Mouse (Mus musculus) heart, adult 2 months (tissue): Measurements from ENCODE around the gene Bco2. TPM values are rescaled to one million over a fixed set of nuclear protein-coding genes. Genes with fewer than 3 reads are reported as not detected.
A peak's percentile ranks its signal among the peaks of the same experiment; 100 is the strongest.

Source experiments
- DNase-seq, 2 experiments: peaks; one replicate each; pipeline ENCODE4 v3.0.0; 2021
- H3K27ac ChIP-seq: fragments of 200-600 bp; 2 replicates; pipeline ENCODE4 v1.8.1; 2022
- H3K27me3 ChIP-seq: fragments of 200-500 bp; 2 replicates; pipeline ENCODE4 v1.6.1; 2012; ENCODE audit warnings: mild to moderate bottlenecking, low read length, inconsistent platforms, mixed read lengths; ENCODE audit not compliant: control insufficient read depth, insufficient read depth
- H3K36me3 ChIP-seq: fragments of 200-500 bp; 2 replicates; pipeline ENCODE4 v1.6.1; 2012; ENCODE audit warnings: low read length, inconsistent platforms; ENCODE audit not compliant: control insufficient read depth, insufficient read depth
- H3K4me1 ChIP-seq: fragments of 200-500 bp; 2 replicates; pipeline ENCODE4 v1.6.1; 2011; ENCODE audit warnings: low read length; ENCODE audit not compliant: control insufficient read depth, insufficient read depth
- H3K4me3 ChIP-seq: fragments of 200-600 bp; 2 replicates; pipeline ENCODE4 v1.8.1; 2022
- H3K79me2 ChIP-seq: fragments of 200-500 bp; replicated peaks from 2 replicates; pipeline ENCODE4 v1.6.1; 2012; ENCODE audit warnings: mild to moderate bottlenecking, inconsistent platforms, low read length, moderate library complexity, mixed read lengths; ENCODE audit not compliant: control insufficient read depth, insufficient read depth
- H3K9ac ChIP-seq: fragments of 200-500 bp; 2 replicates; pipeline ENCODE4 v1.6.1; 2012; ENCODE audit warnings: low read depth, mild to moderate bottlenecking, control low read depth, inconsistent platforms, low read length, mixed read lengths
- CTCF ChIP-seq: fragments of 200-600 bp; IDR thresholded peaks from 2 replicates; pipeline ENCODE4 v1.8.1; 2022; ENCODE audit warnings: antibody characterized with exemption, mild to moderate bottlenecking, moderate library complexity
- EP300 ChIP-seq: fragments of 200-500 bp; IDR thresholded peaks from 2 replicates; pipeline ENCODE4 v1.6.1; 2011; ENCODE audit warnings: low read depth, low read length, control low read depth; ENCODE audit not compliant: insufficient read depth
- POLR2A ChIP-seq: fragments of 200-500 bp; IDR thresholded peaks from 2 replicates; pipeline ENCODE4 v1.6.1; 2011; ENCODE audit warnings: mild to moderate bottlenecking, low read depth, low read length, control low read depth; ENCODE audit not compliant: insufficient read depth
- WGBS: fragments of 180-500 bp; shearing (Covaris S2); methylation state at CpG from one replicate; pipeline ENCODE4 v1.1.7; 2018; 5-methylcytosine and 5-hydroxymethylcytosine counted together
- intact Hi-C: fragments of 180-260 bp; cut with DNase I; formaldehyde crosslinking; loops from one replicate; pipeline ENCODE4 v1.15.1; 2025
- long read RNA-seq: library from polyadenylated mRNA; stranded (forward); transcript quantifications from one replicate; pipeline ENCODE4 v2.0.0, GENCODE M21; 2021
- polyA plus RNA-seq: library from polyadenylated mRNA; depleted of rRNA; stranded (reverse); fragments of >200 nt; gene quantifications from 2 replicates; pipeline ENCODE4 v1.2.3, GENCODE M21; 2012; rRNA removed
- total RNA-seq, 2 experiments: library from RNA; stranded (reverse); gene quantifications; 2 replicates each; pipeline ENCODE4 v1.2.3; 2021

Bco2 gene
- total RNA-seq, result under 1 TPM; 0.39 to 0.50 TPM
- polyA plus RNA-seq, result 0.32 and 0.33 TPM in 2 replicates
- long read RNA-seq, result 0 reads

GRCm38 (mm10) chr9:50555094-50555446 lies at the start of gene Bco2:
TSS of gene Bco2 (minus strand) at chr9:50555181.
- peak within 1 kb of the TSS; percentile 31; the same call in 1 of the 2 replicates for H3K27ac ChIP-seq
- H3K4me3 ChIP-seq, result no peak within 1 kb of the TSS; the same call in 1 of the 2 replicates
- H3K27me3 ChIP-seq, result no peaks in the 10 kb centered on the region
- no peak within 1 kb of the TSS for H3K9ac ChIP-seq
- no peaks in the 10 kb centered on the region for H3K79me2 ChIP-seq
- 65% methylated on average over 2 of the region's 2 CpGs for WGBS
- H3K4me1 ChIP-seq, result no peaks in the 10 kb centered on the region
- intact Hi-C loops, result no loop called here
- no peak for TF ChIP-seq CTCF
- TF ChIP-seq EP300, result no peak
- no peak for TF ChIP-seq POLR2A
- no peaks in the 10 kb centered on the region for H3K36me3 ChIP-seq
- no peak for DNase-seq

GRCm38 (mm10) chr9:50604338-50604737 lies 49.4 kb upstream of the Bco2 start:
- H3K9ac ChIP-seq, result peak overlapping the region; percentile 85
- no peak for TF ChIP-seq POLR2A
- TF ChIP-seq EP300, result no peak
- no peak for TF ChIP-seq CTCF
- peaks cover 2% of the 10 kb centered on the region; the same call in 1 of the 2 replicates for H3K79me2 ChIP-seq
- H3K36me3 ChIP-seq, result peaks cover 9% of the 10 kb centered on the region
- peak overlapping the region; percentile 92 for H3K4me3 ChIP-seq
- H3K27ac ChIP-seq, result peak overlapping the region; percentile 93
- intact Hi-C loops, result loop anchor here (1.0 to 5.0 kb wide), 3 partner anchors 10 to 163 kb away; partner anchors contain the start of genes Dlat and Fdxacb1
- DNase-seq, result no peak
- H3K27me3 ChIP-seq, result no peaks in the 10 kb centered on the region
- 2% methylated on average over 6 of the region's 6 CpGs for WGBS
- peaks cover 10% of the 10 kb centered on the region for H3K4me1 ChIP-seq

GRCm38 (mm10) chr9:50603998-50604324 lies 49.0 kb upstream of the Bco2 start:
- peaks cover 9% of the 10 kb centered on the region for H3K36me3 ChIP-seq
- DNase-seq, result no peak
- peaks cover 2% of the 10 kb centered on the region; the same call in 1 of the 2 replicates for H3K79me2 ChIP-seq
- peaks cover 10% of the 10 kb centered on the region for H3K4me1 ChIP-seq
- WGBS, result under 1% methylated on average over 24 of the region's 24 CpGs
- TF ChIP-seq EP300 (no peak), CTCF (peak; percentile 45), POLR2A (no peak; the same call in 1 of the 2 replicates)
- intact Hi-C loops, result loop anchor here (1.0 to 5.0 kb wide), 3 partner anchors 10 to 163 kb away; partner anchors contain the start of genes Dlat and Fdxacb1
- no peaks in the 10 kb centered on the region for H3K27me3 ChIP-seq
- H3K4me3 ChIP-seq, result peak overlapping the region; percentile 92
- peak overlapping the region; percentile 85 for H3K9ac ChIP-seq
- H3K27ac ChIP-seq, result peak overlapping the region; percentile 93

GRCm38 (mm10) chr9:50603189-50603997 lies 48.4 kb upstream of the Bco2 start, which contains the start of the genes Sdhd and Timm8b:
TSS of gene Sdhd (minus strand) at chr9:50603812.
TSS of gene Timm8b (plus strand) at chr9:50603910.
- Histone ChIP-seq H3K36me3 (peaks cover 8% of the 10 kb centered on the region), H3K4me1 (peaks cover 10% of the 10 kb centered on the region), H3K27me3 (no peaks in the 10 kb centered on the region), H3K27ac (peak within 1 kb of the TSS; percentile 93), H3K4me3 (peak within 1 kb of the TSS; percentile 92), H3K9ac (peak within 1 kb of the TSS; percentile 85), H3K79me2 (peaks cover 2% of the 10 kb centered on the region; the same call in 1 of the 2 replicates)
- TF ChIP-seq POLR2A, result peak; percentile 95
- TF ChIP-seq CTCF, result no peak
- TF ChIP-seq EP300, result peak; percentile 77
- DNase-seq, result peak; percentile 92 to 95
- intact Hi-C loops, result loop anchor here (5.0 kb wide), 1 partner anchor 164 kb away; the partner anchor contains the start of gene Fdxacb1
- WGBS, result 1% methylated on average over 48 of the region's 48 CpGs

GRCm38 (mm10) chr9:50602055-50602845 lies 47.3 kb upstream of the Bco2 start:
- Histone ChIP-seq H3K4me3 (peak overlapping the region; percentile 92), H3K79me2 (peaks cover 2% of the 10 kb centered on the region; the same call in 1 of the 2 replicates), H3K9ac (0 out of 2 replicates have a peak overlapping the region, but pooled peaks have one; percentile 15), H3K27ac (peak overlapping the region; percentile 93), H3K4me1 (peaks cover 10% of the 10 kb centered on the region), H3K27me3 (no peaks in the 10 kb centered on the region), H3K36me3 (peaks cover 8% of the 10 kb centered on the region)
- DNase-seq, result no peak
- TF ChIP-seq EP300 (no peak), CTCF (no peak), POLR2A (no peak)
- WGBS, result 59% methylated on average over 7 of the region's 7 CpGs
- intact Hi-C loops, result loop anchor here (5.0 kb wide), 1 partner anchor 165 kb away; the partner anchor contains the start of gene Fdxacb1
